Mouse (Mus musculus) brain, embryonic 14.5 days (tissue): ENCODE data around the gene Syt12.

Experiments used
- CTCF ChIP-seq: fragments of 200-500 bp; IDR thresholded peaks from 2 replicates; pipeline ENCODE4 v1.5.1; 2012; ENCODE audit warnings: inconsistent platforms, mild to moderate bottlenecking, moderate library complexity, borderline replicate concordance; ENCODE audit not compliant: insufficient read depth, insufficient read length; ENCODE audit errors: extremely low read depth
- POLR2A ChIP-seq: fragments of 200-500 bp; IDR thresholded peaks from 2 replicates; pipeline ENCODE4 v1.6.1; 2012; ENCODE audit warnings: mild to moderate bottlenecking, inconsistent platforms, borderline replicate concordance; ENCODE audit not compliant: poor library complexity, insufficient read depth, insufficient read length, severe bottlenecking; ENCODE audit errors: extremely low read depth

GRCm38 (mm10) chr19:4434999-4435398 is 42.2 kb downstream of the Syt12 start:
- TF ChIP-seq POLR2A, result no peak
- TF ChIP-seq CTCF, result no peak
